Comparison of ENCODE assay signal across 8 mouse cellular contexts in the genomic region with DNA sequence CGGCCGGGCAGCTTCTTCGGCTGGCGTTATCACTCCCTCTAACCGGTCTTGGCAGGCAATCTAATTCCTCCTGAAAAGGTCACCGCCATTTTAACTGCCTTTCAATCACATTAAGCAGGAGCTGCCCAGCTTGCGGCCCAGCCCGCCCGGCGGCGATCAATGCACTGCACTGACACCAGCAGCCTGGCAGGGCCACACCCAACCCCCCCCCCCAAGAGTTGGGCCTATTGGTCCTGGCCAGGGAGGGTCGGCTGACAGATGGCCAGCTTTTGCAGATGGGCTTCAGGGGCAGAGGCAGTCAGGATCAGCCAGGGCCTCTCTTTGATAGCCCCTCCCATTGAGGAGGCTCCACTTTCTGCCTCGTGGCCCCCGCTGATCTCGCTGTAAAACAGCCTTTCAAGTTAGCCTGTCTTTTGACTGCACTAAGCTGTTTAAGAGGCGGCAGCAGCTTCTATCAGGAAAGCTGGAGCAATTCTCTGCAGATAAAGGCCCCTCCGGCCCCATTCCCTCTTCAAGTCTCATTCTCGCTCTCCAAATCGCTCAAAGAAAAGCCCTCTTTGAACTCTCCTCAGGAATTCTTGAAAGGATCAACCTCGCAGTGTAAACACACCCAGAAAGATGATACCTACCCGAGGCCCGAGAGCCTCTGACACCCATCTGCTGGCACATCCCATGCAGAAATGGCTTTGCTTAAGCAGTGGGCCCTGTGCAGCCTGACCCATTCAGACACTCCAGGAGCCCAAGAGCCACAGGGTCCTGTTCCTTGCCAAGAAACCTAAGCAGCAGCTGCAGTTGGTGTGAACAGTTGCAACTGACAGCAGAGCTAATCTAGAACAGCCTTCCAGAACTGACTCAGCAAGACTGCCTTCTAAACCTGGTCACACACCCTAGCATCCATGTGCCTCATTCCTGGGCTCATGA. TPM values are rescaled to one million over a fixed set of nuclear protein-coding genes. Genes with fewer than 3 reads are reported as not detected.
DNase-seq lines count a peak whose midpoint lies in the region; ATAC-seq and TF ChIP-seq lines count a peak whose summit lies in the region.

No protein-coding gene starts in this region.

- WGBS in kidney, postnatal 0 days, result 41% methylated on average over 22 of the region's 22 CpGs
- WGBS in embryonic facial prominence, embryonic 15.5 days, result 45% methylated on average over 22 of the region's 22 CpGs
- WGBS in limb, embryonic 13.5 days, result 24% methylated on average over 22 of the region's 22 CpGs
- 29% methylated on average over 22 of the region's 22 CpGs for WGBS in stomach, embryonic 15.5 days

- DNase-seq in kidney, postnatal 0 days (ENCODE audit: low spot score), result peak; percentile 61
- no peak for DNase-seq in kidney, postnatal 25 days
- no peak for DNase-seq in cerebellum, adult 11-12 months
- DNase-seq in layer of hippocampus, adult 9-11 months, result no peak
- DNase-seq in frontal cortex, postnatal 10 days (ENCODE audit: low spot score in 2 of 2), result no peak

- peak; percentile 9; the same call in 1 of the 2 replicates for ATAC-seq in kidney, postnatal 0 days (replicated peaks; ENCODE audit: low FRiP score, low read depth)
- ATAC-seq in embryonic facial prominence, embryonic 15.5 days (ENCODE audit: insufficient number of reproducible peaks, low FRiP score, low TSS enrichment, low read depth), result peak; percentile 47
- ATAC-seq in limb, embryonic 13.5 days (ENCODE audit: low FRiP score, low read depth), result peak; percentile 25
- 0 out of 2 replicates have a peak, but pooled peaks have one; percentile 20 for ATAC-seq in stomach, embryonic 15.5 days (ENCODE audit: insufficient read depth, low FRiP score, low read depth)

- H3K4me1 ChIP-seq in kidney, postnatal 0 days (replicated peaks; ENCODE audit: insufficient read depth, low read length), result no peaks in the 10 kb centered on the region
- peaks cover 52% of the 10 kb centered on the region for H3K4me1 ChIP-seq in embryonic facial prominence, embryonic 15.5 days
- peaks cover 59% of the 10 kb centered on the region for H3K4me1 ChIP-seq in limb, embryonic 13.5 days
- peaks cover 24% of the 10 kb centered on the region for H3K4me1 ChIP-seq in stomach, embryonic 15.5 days

- H3K36me3 ChIP-seq in kidney, postnatal 0 days (ENCODE audit: insufficient read depth, low read length), result peaks cover 56% of the 10 kb centered on the region
- H3K36me3 ChIP-seq in embryonic facial prominence, embryonic 15.5 days, result peaks cover 72% of the 10 kb centered on the region
- H3K36me3 ChIP-seq in limb, embryonic 13.5 days, result peaks cover 92% of the 10 kb centered on the region
- H3K36me3 ChIP-seq in stomach, embryonic 15.5 days, result peaks cover 25% of the 10 kb centered on the region

- no peak overlapping the region for H3K4me3 ChIP-seq in kidney, postnatal 0 days (replicated peaks; ENCODE audit: low read depth, low read length)
- no peak overlapping the region for H3K4me3 ChIP-seq in embryonic facial prominence, embryonic 15.5 days (replicated peaks)
- no peak overlapping the region for H3K4me3 ChIP-seq in limb, embryonic 13.5 days
- H3K4me3 ChIP-seq in stomach, embryonic 15.5 days (replicated peaks), result no peak overlapping the region

- H3K27me3 ChIP-seq in kidney, postnatal 0 days (ENCODE audit: insufficient read depth, low read length), result no peaks in the 10 kb centered on the region
- H3K27me3 ChIP-seq in embryonic facial prominence, embryonic 15.5 days, result no peaks in the 10 kb centered on the region
- H3K27me3 ChIP-seq in limb, embryonic 13.5 days, result no peaks in the 10 kb centered on the region
- no peaks in the 10 kb centered on the region for H3K27me3 ChIP-seq in stomach, embryonic 15.5 days (replicated peaks)

- no peak overlapping the region for H3K27ac ChIP-seq in kidney, postnatal 0 days
- peak overlapping the region; percentile 29; the same call in 1 of the 2 replicates for H3K27ac ChIP-seq in embryonic facial prominence, embryonic 15.5 days (replicated peaks)
- H3K27ac ChIP-seq in limb, embryonic 13.5 days, result no peak overlapping the region; the same call in 1 of the 2 replicates
- no peak overlapping the region for H3K27ac ChIP-seq in stomach, embryonic 15.5 days

- H3K9me3 ChIP-seq in kidney, postnatal 0 days (replicated peaks; ENCODE audit: low read length), result no peaks in the 10 kb centered on the region
- H3K9me3 ChIP-seq in embryonic facial prominence, embryonic 15.5 days (replicated peaks), result no peaks in the 10 kb centered on the region
- H3K9me3 ChIP-seq in limb, embryonic 13.5 days, result no peaks in the 10 kb centered on the region
- H3K9me3 ChIP-seq in stomach, embryonic 15.5 days, result no peaks in the 10 kb centered on the region

- H3K9ac ChIP-seq in kidney, postnatal 0 days (ENCODE audit: low read depth, low read length), result no peak overlapping the region
- H3K9ac ChIP-seq in embryonic facial prominence, embryonic 15.5 days, result no peak overlapping the region
- H3K9ac ChIP-seq in limb, embryonic 13.5 days, result peak overlapping the region; percentile 45; the same call in 1 of the 2 replicates
- H3K9ac ChIP-seq in stomach, embryonic 15.5 days, result no peak overlapping the region

- no peak for TF ChIP-seq CTCF in kidney, postnatal 0 days (IDR thresholded peaks at IDR 0.05; ENCODE audit: low read depth)

- H3K4me2 ChIP-seq in kidney, postnatal 0 days (ENCODE audit: low read length), result no peak overlapping the region
- H3K4me2 ChIP-seq in embryonic facial prominence, embryonic 15.5 days (replicated peaks), result no peak overlapping the region
- no peak overlapping the region for H3K4me2 ChIP-seq in limb, embryonic 13.5 days (replicated peaks)
- H3K4me2 ChIP-seq in stomach, embryonic 15.5 days, result no peak overlapping the region

RNA-seq across cellular contexts. Expression of gene Armh1, which starts 31.6 kb away (rescaled TPM):
- polyA plus RNA-seq in kidney, postnatal 0 days (2015; fragmentation: Nextera tagmentation; extraction: Ambion mirVana), result 0.18 and 0.59 TPM in 2 replicates
- 3.2 and 5.7 TPM in 2 replicates for polyA plus RNA-seq in embryonic facial prominence, embryonic 15.5 days (2015; fragmentation: Nextera tagmentation; extraction: Ambion mirVana)
- polyA plus RNA-seq in limb, embryonic 13.5 days (2015; fragmentation: Nextera tagmentation; extraction: Ambion mirVana), result 0.53 and 0.79 TPM in 2 replicates
- polyA plus RNA-seq in stomach, embryonic 15.5 days (2015; fragmentation: Nextera tagmentation; extraction: Ambion mirVana), result 0.32 and 0.46 TPM in 2 replicates

RNA-seq across cellular contexts. Expression of gene Tmem53, which starts 31.8 kb away (rescaled TPM):
- 34.4 and 40.5 TPM in 2 replicates for polyA plus RNA-seq in kidney, postnatal 0 days (2015; fragmentation: Nextera tagmentation; extraction: Ambion mirVana)
- polyA plus RNA-seq in embryonic facial prominence, embryonic 15.5 days (2015; fragmentation: Nextera tagmentation; extraction: Ambion mirVana), result 22.1 and 24.6 TPM in 2 replicates
- polyA plus RNA-seq in limb, embryonic 13.5 days (2015; fragmentation: Nextera tagmentation; extraction: Ambion mirVana), result 10.0 and 11.3 TPM in 2 replicates
- polyA plus RNA-seq in stomach, embryonic 15.5 days (2015; fragmentation: Nextera tagmentation; extraction: Ambion mirVana), result 13.2 and 13.5 TPM in 2 replicates
